Mouse (Mus musculus) liver, adult 2 months (tissue): ENCODE measurements at regions not wholly inside any gene's neighbourhood (a gene's known extent, or its start where the extent isn't known, plus 50 kb on each side); places are given as distances from the start of the nearest gene placed in this dataset.
"Not testable (repeated sequence)": the region's sequence is repeated elsewhere in the genome, so short reads cannot be mapped to it uniquely, and the experiment has no call there.

Experiments
- DNase-seq: peaks from one replicate; pipeline ENCODE4 v3.0.0-alpha.2; 2011; ENCODE audit warnings: low read depth, low spot score; ENCODE audit errors: extremely low read depth
- H3K27ac ChIP-seq: fragments of 200-500 bp; replicated peaks from 2 replicates; pipeline ENCODE4 v1.5.1; 2012; ENCODE audit warnings: low read depth, mild to moderate bottlenecking, control low read depth, inconsistent platforms, low read length; ENCODE audit not compliant: insufficient read depth
- H3K27me3 ChIP-seq: fragments of 200-500 bp; 2 replicates; pipeline ENCODE4 v1.6.1; 2012; ENCODE audit warnings: mild to moderate bottlenecking, moderate library complexity, low read length, inconsistent platforms; ENCODE audit not compliant: control insufficient read depth, insufficient read depth
- H3K36me3 ChIP-seq: fragments of 200-500 bp; 2 replicates; pipeline ENCODE4 v1.6.1; 2012; ENCODE audit warnings: low read length, inconsistent platforms; ENCODE audit not compliant: control insufficient read depth, insufficient read depth
- H3K4me1 ChIP-seq: fragments of 200-500 bp; 2 replicates; pipeline ENCODE4 v1.6.1; 2011; ENCODE audit warnings: low read length; ENCODE audit not compliant: control insufficient read depth, insufficient read depth
- H3K4me3 ChIP-seq: fragments of 200-500 bp; 2 replicates; pipeline ENCODE4 v1.5.1; 2011; ENCODE audit warnings: low read depth, mild to moderate bottlenecking, control low read depth, low read length, moderate library complexity; ENCODE audit not compliant: insufficient read depth
- H3K79me2 ChIP-seq: fragments of 200-500 bp; 2 replicates; pipeline ENCODE4 v1.6.1; 2012; ENCODE audit warnings: inconsistent platforms, mild to moderate bottlenecking, low read length, moderate library complexity; ENCODE audit not compliant: control insufficient read depth, insufficient read depth
- H3K9ac ChIP-seq: fragments of 200-500 bp; 2 replicates; pipeline ENCODE4 v1.6.1; 2012; ENCODE audit warnings: low read depth, mild to moderate bottlenecking, control low read depth, inconsistent platforms, low read length
- CTCF ChIP-seq: fragments of 200-500 bp; IDR thresholded peaks from 2 replicates; pipeline ENCODE4 v1.5.1; 2011; ENCODE audit warnings: low read depth, low read length, control low read depth
- POLR2A ChIP-seq: fragments of 200-500 bp; IDR thresholded peaks from 2 replicates; pipeline ENCODE4 v1.6.1; 2011; ENCODE audit warnings: low read length, control low read depth; ENCODE audit not compliant: insufficient read depth; ENCODE audit errors: extremely low read depth
- WGBS: fragments of 180-500 bp; shearing (Covaris S2); methylation state at CpG from one replicate; pipeline ENCODE4 v1.1.7; 2018; 5-methylcytosine and 5-hydroxymethylcytosine counted together

DNA sequence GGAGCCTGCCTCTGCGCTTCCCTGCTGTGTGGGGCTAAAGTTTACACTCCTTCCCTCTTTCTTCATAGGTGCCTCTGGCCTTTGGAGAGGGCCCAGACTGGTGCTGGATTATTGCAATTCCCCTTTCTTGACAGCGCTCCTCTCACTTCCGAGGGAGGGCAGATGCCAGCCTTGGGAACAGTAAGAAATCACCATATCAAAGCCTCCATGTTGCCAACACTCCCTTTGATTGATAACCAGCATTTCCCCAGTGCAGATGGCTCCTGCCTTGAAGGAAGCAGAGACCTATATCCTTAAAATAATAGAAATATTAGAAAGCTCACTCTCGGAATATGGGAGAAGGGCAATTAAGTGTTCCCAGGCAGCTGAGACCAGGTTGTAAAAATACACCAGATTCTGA, 63.1 kb upstream of the Cep295 start:
- H3K9ac ChIP-seq = no peak overlapping the region
- H3K4me1 ChIP-seq = no peaks in the 10 kb centered on the region
- no peaks in the 10 kb centered on the region for H3K79me2 ChIP-seq
- WGBS = 74% methylated on average over 4 of the region's 4 CpGs
- H3K36me3 ChIP-seq = no peaks in the 10 kb centered on the region
- H3K4me3 ChIP-seq = no peak overlapping the region
- H3K27me3 ChIP-seq = no peaks in the 10 kb centered on the region
- H3K27ac ChIP-seq = no peak overlapping the region
- no peak for TF ChIP-seq CTCF
- DNase-seq = no peak

DNA sequence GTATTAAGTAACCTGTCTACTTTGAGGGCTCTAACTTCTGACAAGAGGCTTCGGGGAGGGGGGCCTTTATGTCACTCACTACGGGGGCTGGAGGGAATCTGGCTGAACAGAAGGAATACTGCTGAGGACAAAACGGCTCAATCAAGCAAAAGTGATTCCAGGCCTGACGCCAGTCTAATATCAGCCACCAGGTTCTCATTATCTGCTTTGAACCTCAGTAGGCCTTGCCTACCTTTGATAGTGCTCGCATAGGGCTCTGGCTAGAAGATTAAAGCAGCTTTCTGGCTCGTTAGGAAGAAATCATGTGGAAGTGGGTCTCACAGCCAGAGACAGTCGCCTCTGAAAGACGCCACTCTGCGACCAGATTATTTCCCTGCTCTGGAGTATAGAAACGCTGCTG, 64.3 kb upstream of the Cep295 start:
- Histone ChIP-seq H3K27ac (no peak overlapping the region), H3K4me1 (no peaks in the 10 kb centered on the region), H3K27me3 (no peaks in the 10 kb centered on the region), H3K79me2 (no peaks in the 10 kb centered on the region), H3K36me3 (no peaks in the 10 kb centered on the region), H3K4me3 (no peak overlapping the region), H3K9ac (no peak overlapping the region)
- no peak for DNase-seq
- 75% methylated on average over 10 of the region's 10 CpGs for WGBS
- TF ChIP-seq CTCF = no peak
- no peak for TF ChIP-seq POLR2A

DNA sequence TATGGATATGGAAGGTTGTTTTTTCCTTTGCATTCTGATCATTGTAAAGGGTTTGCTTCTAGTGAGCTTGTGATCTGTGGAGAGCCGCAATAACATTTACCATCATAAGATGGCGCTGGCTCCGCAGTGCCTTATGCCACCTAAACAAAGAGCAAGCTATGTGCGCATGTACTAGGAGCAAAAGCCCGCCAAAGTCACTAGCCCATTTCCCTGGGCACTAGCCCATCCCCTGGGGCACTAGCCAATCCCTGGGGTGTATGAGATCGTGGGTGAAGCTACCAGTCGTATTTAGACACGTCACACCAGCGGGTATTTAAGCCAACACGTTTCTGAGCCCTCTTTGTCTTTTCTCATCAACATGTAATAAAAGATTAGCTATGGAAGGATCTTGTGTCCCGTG, 59.0 kb upstream of the Smco4 start:
- DNase-seq = peak; percentile 18
- WGBS = 57% methylated on average over 11 of the region's 11 CpGs
- 0 out of 2 replicates have a peak, but pooled peaks have one; percentile 25 for TF ChIP-seq CTCF

DNA sequence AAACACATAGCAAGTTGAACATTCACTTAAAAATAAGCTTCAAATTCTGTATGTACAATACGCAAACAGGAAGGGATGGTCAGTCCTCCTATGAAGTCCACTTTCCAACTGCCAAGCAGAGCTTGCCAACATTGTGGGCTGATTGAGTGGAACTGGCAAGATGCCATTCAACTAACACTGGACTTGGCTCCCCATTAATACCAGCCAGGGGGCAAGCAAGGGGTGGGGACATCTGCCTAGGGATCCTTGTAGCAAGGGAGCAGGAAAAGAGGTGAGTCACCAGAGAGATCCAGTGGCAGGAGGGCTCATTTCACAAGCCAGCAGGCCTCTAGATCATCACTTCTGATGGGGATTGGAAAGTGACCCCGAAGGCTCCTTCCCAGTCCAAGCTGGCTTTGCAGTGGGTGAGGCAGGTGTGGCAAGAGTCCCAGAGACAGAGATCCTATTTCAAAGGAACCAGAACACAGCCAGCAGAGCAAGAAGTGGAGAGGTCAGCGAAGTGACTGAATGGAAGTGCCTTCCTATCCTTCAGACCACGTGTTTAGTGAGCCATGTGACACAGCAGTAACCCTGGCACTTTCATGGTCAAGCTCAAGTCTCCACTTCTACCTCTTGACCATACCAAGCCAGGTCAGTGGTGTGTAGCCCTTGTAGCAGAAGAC, 53.8 kb upstream of the Smco4 start:
- DNase-seq = peak; percentile 56
- WGBS = 42% methylated on average over 4 of the region's 4 CpGs
- no peak overlapping the region for H3K4me3 ChIP-seq

More for the DNA sequence above, 59.0 kb upstream of the Smco4 start:
- not testable (repeated sequence) for H3K79me2 ChIP-seq, H3K27ac ChIP-seq, H3K9ac ChIP-seq, H3K4me1 ChIP-seq, H3K4me3 ChIP-seq, H3K36me3 ChIP-seq, H3K27me3 ChIP-seq

DNA sequence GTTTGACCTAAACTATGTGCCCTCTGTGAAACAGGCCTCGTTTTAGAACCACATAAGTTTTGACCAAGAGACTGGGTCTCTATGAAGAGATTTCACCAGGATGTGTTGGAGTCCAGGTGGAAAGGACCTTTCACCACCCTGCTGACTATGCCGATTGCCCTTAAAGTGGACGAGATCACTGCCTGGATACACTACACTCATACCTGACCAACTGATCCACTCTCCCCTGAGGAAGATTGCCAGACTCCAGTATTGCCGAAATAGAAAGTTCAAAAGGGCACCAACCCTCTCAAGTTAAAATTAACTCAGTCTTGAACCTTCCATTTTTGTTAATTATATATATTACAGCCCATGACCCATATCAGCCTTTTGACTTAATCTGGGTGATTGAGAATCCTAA, 51.1 kb upstream of the Smco4 start:
- Histone ChIP-seq H3K79me2 (no peaks in the 10 kb centered on the region), H3K4me1 (peaks cover 6% of the 10 kb centered on the region), H3K27ac (no peak overlapping the region), H3K36me3 (no peaks in the 10 kb centered on the region), H3K4me3 (no peak overlapping the region), H3K27me3 (no peaks in the 10 kb centered on the region), H3K9ac (no peak overlapping the region)
- 30% methylated on average over 4 of the region's 4 CpGs for WGBS
- DNase-seq = peak; percentile 92
- TF ChIP-seq POLR2A = no peak
- TF ChIP-seq CTCF = no peak

More for the DNA sequence above, 53.8 kb upstream of the Smco4 start:
- no peaks in the 10 kb centered on the region for H3K79me2 ChIP-seq
- no peak overlapping the region for H3K27ac ChIP-seq
- peaks cover 6% of the 10 kb centered on the region for H3K4me1 ChIP-seq
- TF ChIP-seq POLR2A = no peak
- TF ChIP-seq CTCF = no peak
- no peaks in the 10 kb centered on the region for H3K36me3 ChIP-seq
- H3K9ac ChIP-seq = no peak overlapping the region
- H3K27me3 ChIP-seq = no peaks in the 10 kb centered on the region
